Mouse (Mus musculus) right cerebral cortex, postnatal 10 days (tissue): ENCODE measurements around the gene Ap5b1.
A peak's percentile ranks its signal among the peaks of the same experiment; 100 is the strongest.

Experiments
- DNase-seq, 2 experiments: peaks; one replicate each; pipeline ENCODE4 v3.0.0; 2021; ENCODE audit warnings: low spot score in 2 of 2

Ap5b1 gene

GRCm38 (mm10) chr19:5609547-5610404 lies 42.0 kb downstream of the Ap5b1 start, which contains the start of gene Kat5:
Kat5 (minus strand) TSS chr19:5610237.
- peak; percentile 93 to 94 for DNase-seq

GRCm38 (mm10) chr19:5611973-5612372 lies 44.1 kb downstream of the Ap5b1 start:
- no peak for DNase-seq

GRCm38 (mm10) chr19:5612762-5613411 lies 45.1 kb downstream of the Ap5b1 start:
- no peak for DNase-seq

- DNase-seq, result no peak
Measured at GRCm38 (mm10) chr19:5614953-5615352, 47.1 kb downstream of the Ap5b1 start.

- no peak for DNase-seq
Measured at GRCm38 (mm10) chr19:5620007-5620406, 52.2 kb downstream of the Ap5b1 start.
